In genomic region chr4:117527116-117527899, GRCm38 (mm10) we compare ENCODE assay signal across 19 mouse cellular contexts. TPM values are rescaled to one million over a fixed set of nuclear protein-coding genes. Genes with fewer than 3 reads are reported as not detected.
DNase-seq lines count a peak whose midpoint lies in the region; ATAC-seq and TF ChIP-seq lines count a peak whose summit lies in the region.
"Had no signal": no experiment of that assay in that cellular context is flagged by ENCODE, and none has a peak within 500 bp of the region (broad histone marks: within the 10 kb centered on the region; RNA-seq: fewer than 3 reads in every experiment).

No protein-coding gene starts in this region.

- no peak overlapping the region for H3K9ac ChIP-seq in midbrain, embryonic 16.5 days (ENCODE audit: low read depth, low read length)
- H3K9ac ChIP-seq in limb, embryonic 14.5 days (ENCODE audit: low read depth, low read length, severe bottlenecking): no peak overlapping the region
- H3K9ac ChIP-seq: embryonic facial prominence, embryonic 15.5 days; forebrain, postnatal 0 days; hindbrain, embryonic 13.5 days; liver, embryonic 14.5 days; lung, embryonic 15.5 days; midbrain, embryonic 12.5 days had no signal

- peaks cover 87% of the 10 kb centered on the region for H3K27me3 ChIP-seq in midbrain, embryonic 10.5 days (ENCODE audit: low read depth, poor library complexity, severe bottlenecking)
- H3K27me3 ChIP-seq in midbrain, embryonic 16.5 days (ENCODE audit: control insufficient read depth, insufficient read depth, low read depth, low read length): peaks cover 2% of the 10 kb centered on the region; the same call in 1 of the 2 replicates
- H3K27me3 ChIP-seq in limb, embryonic 14.5 days (ENCODE audit: control insufficient read depth, insufficient read depth, low read length): no peaks in the 10 kb centered on the region

- WGBS in midbrain, embryonic 10.5 days: 70% methylated on average over 9 of the region's 9 CpGs
- WGBS in midbrain, embryonic 16.5 days: 62% methylated on average over 9 of the region's 9 CpGs
- WGBS in limb, embryonic 14.5 days: 40% methylated on average over 9 of the region's 9 CpGs

- H3K4me3 ChIP-seq in midbrain, embryonic 10.5 days: no peak overlapping the region
- no peak overlapping the region for H3K4me3 ChIP-seq in midbrain, embryonic 16.5 days (ENCODE audit: low read depth, low read length)
- no peak overlapping the region for H3K4me3 ChIP-seq in limb, embryonic 14.5 days (replicated peaks; ENCODE audit: low read length)
- H3K4me3 ChIP-seq: embryonic facial prominence, embryonic 15.5 days; forebrain, embryonic 10.5 days; heart, embryonic 10.5 days; hindbrain, embryonic 13.5 days; layer of hippocampus, adult 2 months; lung, embryonic 15.5 days; midbrain, embryonic 12.5 days had no signal

- peak overlapping the region; percentile 52 for H3K27ac ChIP-seq in midbrain, embryonic 10.5 days (replicated peaks)
- no peak overlapping the region for H3K27ac ChIP-seq in midbrain, embryonic 16.5 days (ENCODE audit: low read length)
- no peak overlapping the region for H3K27ac ChIP-seq in limb, embryonic 14.5 days (replicated peaks; ENCODE audit: low read depth, low read length)
- H3K27ac ChIP-seq: embryonic facial prominence, embryonic 15.5 days; forebrain, embryonic 10.5 days; heart, embryonic 10.5 days; hindbrain, embryonic 13.5 days; layer of hippocampus, adult 2 months; liver, embryonic 14.5 days; lung, embryonic 15.5 days; midbrain, embryonic 12.5 days had no signal

- no peak for TF ChIP-seq POLR2A in limb, embryonic 14.5 days (IDR thresholded peaks at IDR 0.05; ENCODE audit: borderline replicate concordance, extremely low read depth, insufficient read depth, insufficient read length)

- peaks cover 37% of the 10 kb centered on the region for H3K4me1 ChIP-seq in midbrain, embryonic 10.5 days
- no peaks in the 10 kb centered on the region for H3K4me1 ChIP-seq in midbrain, embryonic 16.5 days (ENCODE audit: control insufficient read depth, insufficient read depth, low read length)
- H3K4me1 ChIP-seq in limb, embryonic 14.5 days (ENCODE audit: control insufficient read depth, insufficient read depth, low read length): peaks cover 3% of the 10 kb centered on the region; the same call in 1 of the 2 replicates
- H3K4me1 ChIP-seq: embryonic facial prominence, embryonic 15.5 days; lung, embryonic 15.5 days had no signal

- no peak overlapping the region for H3K4me2 ChIP-seq in midbrain, embryonic 16.5 days (ENCODE audit: low read length)
- H3K4me2 ChIP-seq in limb, embryonic 14.5 days (replicated peaks; ENCODE audit: low read depth, low read length, severe bottlenecking): no peak overlapping the region
- H3K4me2 ChIP-seq: embryonic facial prominence, embryonic 15.5 days; hindbrain, embryonic 13.5 days; lung, embryonic 15.5 days; midbrain, embryonic 12.5 days had no signal

- no peak for ATAC-seq in midbrain, embryonic 16.5 days
- ATAC-seq in limb, embryonic 14.5 days (ENCODE audit: low FRiP score, low read depth): peak; percentile 57
- ATAC-seq in erythroid progenitor cell, adult 5-6 weeks (replicated peaks; ENCODE audit: low FRiP score, poor library complexity, severe bottlenecking): no peak
- ATAC-seq: forebrain, postnatal 0 days; inflammation-experienced regulatory T-cells, adult 6 months had no signal

- peak; percentile 50 for DNase-seq in adrenal gland, adult 2 months
- no peak for DNase-seq in adrenal gland, postnatal 4 days (ENCODE audit: low spot score in 2 of 2)
- DNase-seq in midbrain, embryonic 10.5 days (ENCODE audit: low spot score): no peak
- DNase-seq in adrenal gland, postnatal 10 days: peak; percentile 15
- no peak for DNase-seq in limb, embryonic 14.5 days (ENCODE audit: low spot score)
- DNase-seq in right cerebral cortex, adult 2 months (ENCODE audit: low spot score in 2 of 2): no peak
- DNase-seq: cerebellum, adult 8-10 months had no signal

- H3K9me3 ChIP-seq in midbrain, embryonic 10.5 days (replicated peaks): no peaks in the 10 kb centered on the region
- H3K9me3 ChIP-seq in midbrain, embryonic 16.5 days (replicated peaks; ENCODE audit: control insufficient read depth, low read length, poor library complexity, severe bottlenecking): no peaks in the 10 kb centered on the region
- H3K9me3 ChIP-seq in limb, embryonic 14.5 days (ENCODE audit: control insufficient read depth, low read length): no peaks in the 10 kb centered on the region
- H3K9me3 ChIP-seq: embryonic facial prominence, embryonic 15.5 days; forebrain, embryonic 10.5 days; heart, embryonic 10.5 days; hindbrain, embryonic 13.5 days; lung, embryonic 15.5 days; midbrain, embryonic 12.5 days had no signal

- H3K36me3 ChIP-seq in midbrain, embryonic 10.5 days: no peaks in the 10 kb centered on the region
- H3K36me3 ChIP-seq in midbrain, embryonic 16.5 days (ENCODE audit: control insufficient read depth, insufficient read depth, low read length): no peaks in the 10 kb centered on the region
- H3K36me3 ChIP-seq in limb, embryonic 14.5 days (ENCODE audit: control insufficient read depth, insufficient read depth, low read length): no peaks in the 10 kb centered on the region
- H3K36me3 ChIP-seq: embryonic facial prominence, embryonic 15.5 days; forebrain, embryonic 10.5 days; heart, embryonic 10.5 days; hindbrain, embryonic 13.5 days; lung, embryonic 15.5 days; midbrain, embryonic 12.5 days had no signal

RNA-seq across cellular contexts. Expression of gene Eri3, which starts 22.9 kb away (rescaled TPM):
- 10 to 100 TPM; 60.3 to 69.1 TPM for total RNA-seq in adrenal gland, adult 2 months (2021)
- 131 and 142 TPM in 2 replicates for polyA plus RNA-seq in adrenal gland, adult 2 months (2012; rRNA removed)
- 100 to 1,000 TPM in 1 of 2 experiments, 10 to 100 TPM in 1; 96.5 to 103 TPM for total RNA-seq in adrenal gland, postnatal 4 days (2021)
- 111 and 139 TPM in 2 replicates for polyA plus RNA-seq in midbrain, embryonic 10.5 days (2016; fragmentation: Nextera tagmentation; extraction: Ambion mirVana)
- polyA plus RNA-seq in midbrain, embryonic 16.5 days (2015; fragmentation: Nextera tagmentation; extraction: Ambion mirVana): 256 and 282 TPM in 2 replicates
- 10 to 100 TPM; 74.8 to 96.0 TPM for total RNA-seq in adrenal gland, postnatal 10 days (2021)
- polyA plus RNA-seq in limb, embryonic 14.5 days (2012; rRNA removed): 155 and 194 TPM in 2 replicates
- polyA plus RNA-seq in limb, embryonic 14.5 days (2014; fragmentation: Nextera tagmentation; extraction: Ambion mirVana): 190 and 191 TPM in 2 replicates
- 19.1 and 24.3 TPM in 2 replicates for total RNA-seq in erythroid progenitor cell, adult 5-6 weeks (2015; ENCODE audit: low replicate concordance)
- 0.61 and 5.5 TPM in 2 replicates for total RNA-seq in erythroid progenitor cell, adult 5-6 weeks (2017; ENCODE audit: low replicate concordance)

RNA-seq across cellular contexts. Expression of gene Rnf220, which starts 30.5 kb away (rescaled TPM):
- total RNA-seq in adrenal gland, adult 2 months (2021): 10 to 100 TPM; 79.4 to 97.0 TPM
- polyA plus RNA-seq in adrenal gland, adult 2 months (2012; rRNA removed): 111 and 119 TPM in 2 replicates
- 100 to 1,000 TPM; 107 to 110 TPM for total RNA-seq in adrenal gland, postnatal 4 days (2021)
- 102 and 111 TPM in 2 replicates for polyA plus RNA-seq in midbrain, embryonic 10.5 days (2016; fragmentation: Nextera tagmentation; extraction: Ambion mirVana)
- polyA plus RNA-seq in midbrain, embryonic 16.5 days (2015; fragmentation: Nextera tagmentation; extraction: Ambion mirVana): 137 and 150 TPM in 2 replicates
- 10 to 100 TPM; 67.8 to 72.4 TPM for total RNA-seq in adrenal gland, postnatal 10 days (2021)
- 126 and 139 TPM in 2 replicates for polyA plus RNA-seq in limb, embryonic 14.5 days (2012; rRNA removed)
- 72.8 and 76.9 TPM in 2 replicates for polyA plus RNA-seq in limb, embryonic 14.5 days (2014; fragmentation: Nextera tagmentation; extraction: Ambion mirVana)
- 20.9 and 22.6 TPM in 2 replicates for total RNA-seq in erythroid progenitor cell, adult 5-6 weeks (2015; ENCODE audit: low replicate concordance)
- total RNA-seq in erythroid progenitor cell, adult 5-6 weeks (2017; ENCODE audit: low replicate concordance): 10.1 and 21.9 TPM in 2 replicates

Comparison
In these comparisons a context has a peak if more than half of its experiments do, and no peak if none do; other contexts are left out.
1. DNase-seq: peak in adrenal gland, adult 2 months (single experiment) and adrenal gland, postnatal 10 days (single experiment); none in adrenal gland, postnatal 4 days (0 of 2), midbrain, embryonic 10.5 days (single experiment), limb, embryonic 14.5 days (single experiment) and right cerebral cortex, adult 2 months (0 of 2).